Mouse (Mus musculus) thymus, postnatal 25 days (tissue): ENCODE results near the gene Gng7.
A peak's percentile ranks its signal among the peaks of the same experiment; 100 is the strongest.
"Not testable (repeated sequence)": the region's sequence is repeated elsewhere in the genome, so short reads cannot be mapped to it uniquely, and the experiment has no call there.

Source experiments
- DNase-seq: peaks from one replicate; pipeline ENCODE4 v3.0.0; 2022

Gene Gng7

GRCm38 (mm10) chr10:80991945-80992344, 22.8 kb downstream of the Gng7 start:
- no peak for DNase-seq

- no peak for DNase-seq
Observed at GRCm38 (mm10) chr10:80991007-80991406, 23.7 kb downstream of the Gng7 start.

- DNase-seq = peak; percentile 55
Observed at GRCm38 (mm10) chr10:80990406-80990805, 24.3 kb downstream of the Gng7 start.

GRCm38 (mm10) chr10:80989854-80990253, 24.9 kb downstream of the Gng7 start:
- not testable (repeated sequence) for DNase-seq

- no peak for DNase-seq
Observed at GRCm38 (mm10) chr10:80989446-80989845, 25.3 kb downstream of the Gng7 start.

- peak; percentile 75 for DNase-seq
Observed at GRCm38 (mm10) chr10:80987709-80988441, 26.9 kb downstream of the Gng7 start.

GRCm38 (mm10) chr10:80986754-80987153, 28.0 kb downstream of the Gng7 start:
- DNase-seq = no peak

- DNase-seq = no peak
Observed at GRCm38 (mm10) chr10:80985970-80986701, 28.6 kb downstream of the Gng7 start.

- peak; percentile 46 for DNase-seq
Observed at GRCm38 (mm10) chr10:80985241-80985969, 29.3 kb downstream of the Gng7 start.

- DNase-seq = no peak
Observed at GRCm38 (mm10) chr10:80984223-80984622, 30.5 kb downstream of the Gng7 start.

- no peak for DNase-seq
Observed at GRCm38 (mm10) chr10:80982381-80982780, 32.4 kb downstream of the Gng7 start.

- DNase-seq = no peak
Observed at GRCm38 (mm10) chr10:80981564-80982112, 33.1 kb downstream of the Gng7 start.

GRCm38 (mm10) chr10:80975478-80975877, 39.3 kb downstream of the Gng7 start:
- DNase-seq = no peak

- no peak for DNase-seq
Observed at GRCm38 (mm10) chr10:80973722-80974121, 41.0 kb downstream of the Gng7 start.

GRCm38 (mm10) chr10:80972071-80972987, 42.4 kb downstream of the Gng7 start:
- no peak for DNase-seq

GRCm38 (mm10) chr10:80971533-80971932, 43.2 kb downstream of the Gng7 start:
- no peak for DNase-seq

GRCm38 (mm10) chr10:80970159-80970558, 44.6 kb downstream of the Gng7 start:
- DNase-seq = no peak

- DNase-seq = no peak
Observed at GRCm38 (mm10) chr10:80969298-80969697, 45.4 kb downstream of the Gng7 start.

- no peak for DNase-seq
Observed at GRCm38 (mm10) chr10:80968106-80968505, 46.6 kb downstream of the Gng7 start.

GRCm38 (mm10) chr10:80967101-80967656, 47.6 kb downstream of the Gng7 start:
- no peak for DNase-seq

- DNase-seq = no peak
Observed at GRCm38 (mm10) chr10:80966296-80966695, 48.4 kb downstream of the Gng7 start.
